Mouse (Mus musculus): ENCODE results near the gene Six3. TPM values are rescaled to one million over a fixed set of nuclear protein-coding genes. Genes with fewer than 3 reads are reported as not detected.

Six3 gene
- polyA plus RNA-seq, 1 experiment from 2014 or later: not detected

GRCm38 (mm10) chr17:85609621-85610392, 3.6 kb upstream of the Six3 start:
- no peak overlapping the region for H3K9ac ChIP-seq (ENCODE audit: low read depth, low read length)
- H3K4me1 ChIP-seq (replicated peaks; ENCODE audit: control insufficient read depth, insufficient read depth, low read length): no peaks in the 10 kb centered on the region
- no peaks in the 10 kb centered on the region for H3K36me3 ChIP-seq (ENCODE audit: control insufficient read depth, insufficient read depth, low read length)
- DNase-seq (ENCODE audit: low spot score) (no peak), ATAC-seq (replicated peaks; ENCODE audit: low FRiP score) (no peak)
- H3K27ac ChIP-seq (ENCODE audit: low read depth, low read length): no peak overlapping the region
- H3K4me2 ChIP-seq: no peak overlapping the region
- H3K27me3 ChIP-seq (replicated peaks; ENCODE audit: control insufficient read depth, insufficient read depth, low read length): peaks cover 90% of the 10 kb centered on the region
- H3K4me3 ChIP-seq (ENCODE audit: low read depth, low read length): no peak overlapping the region
- WGBS: 4% methylated on average over 13 of the region's 13 CpGs
- H3K9me3 ChIP-seq (ENCODE audit: control insufficient read depth, low read length): no peaks in the 10 kb centered on the region

- no peak overlapping the region for H3K4me3 ChIP-seq (ENCODE audit: low read depth, low read length)
- H3K27me3 ChIP-seq (replicated peaks; ENCODE audit: control insufficient read depth, insufficient read depth, low read length): peaks cover 90% of the 10 kb centered on the region
- no peaks in the 10 kb centered on the region for H3K36me3 ChIP-seq (ENCODE audit: control insufficient read depth, insufficient read depth, low read length)
- H3K9me3 ChIP-seq (ENCODE audit: control insufficient read depth, low read length): no peaks in the 10 kb centered on the region
- no peaks in the 10 kb centered on the region for H3K4me1 ChIP-seq (replicated peaks; ENCODE audit: control insufficient read depth, insufficient read depth, low read length)
- DNase-seq (ENCODE audit: low spot score) (no peak), ATAC-seq (replicated peaks; ENCODE audit: low FRiP score) (no peak)
- H3K4me2 ChIP-seq: no peak overlapping the region
- no peak overlapping the region for H3K27ac ChIP-seq (ENCODE audit: low read depth, low read length)
- no peak overlapping the region for H3K9ac ChIP-seq (ENCODE audit: low read depth, low read length)
- 1% methylated on average over 11 of the region's 11 CpGs for WGBS
Measured at GRCm38 (mm10) chr17:85610393-85611115, 2.9 kb upstream of the Six3 start.

GRCm38 (mm10) chr17:85611521-85612515, 1.6 kb upstream of the Six3 start:
- Histone ChIP-seq H3K9ac (ENCODE audit: low read depth, low read length) (no peak overlapping the region), H3K9me3 (ENCODE audit: control insufficient read depth, low read length) (no peaks in the 10 kb centered on the region), H3K4me3 (ENCODE audit: low read depth, low read length) (no peak overlapping the region), H3K27me3 (replicated peaks; ENCODE audit: control insufficient read depth, insufficient read depth, low read length) (peaks cover 95% of the 10 kb centered on the region), H3K4me1 (replicated peaks; ENCODE audit: control insufficient read depth, insufficient read depth, low read length) (no peaks in the 10 kb centered on the region), H3K36me3 (ENCODE audit: control insufficient read depth, insufficient read depth, low read length) (no peaks in the 10 kb centered on the region), H3K27ac (ENCODE audit: low read depth, low read length) (no peak overlapping the region), H3K4me2 (no peak overlapping the region)
- 9% methylated on average over 19 of the region's 19 CpGs for WGBS
- ATAC-seq (replicated peaks; ENCODE audit: low FRiP score) (no peak), DNase-seq (ENCODE audit: low spot score) (no peak)

- Histone ChIP-seq H3K4me1 (replicated peaks; ENCODE audit: control insufficient read depth, insufficient read depth, low read length) (no peaks in the 10 kb centered on the region), H3K9me3 (ENCODE audit: control insufficient read depth, low read length) (no peaks in the 10 kb centered on the region), H3K27me3 (replicated peaks; ENCODE audit: control insufficient read depth, insufficient read depth, low read length) (peaks cover 100% of the 10 kb centered on the region), H3K4me2 (no peak overlapping the region), H3K4me3 (ENCODE audit: low read depth, low read length) (no peak overlapping the region), H3K36me3 (ENCODE audit: control insufficient read depth, insufficient read depth, low read length) (no peaks in the 10 kb centered on the region), H3K27ac (ENCODE audit: low read depth, low read length) (no peak overlapping the region), H3K9ac (ENCODE audit: low read depth, low read length) (no peak overlapping the region)
- DNase-seq (ENCODE audit: low spot score) (no peak), ATAC-seq (replicated peaks; ENCODE audit: low FRiP score) (no peak)
- WGBS: 2% methylated on average over 31 of the region's 31 CpGs
Measured at GRCm38 (mm10) chr17:85612526-85613265, 712 bp upstream of the Six3 start.

GRCm38 (mm10) chr17:85614011-85614721, 758 bp downstream of the Six3 start:
- H3K27ac ChIP-seq (ENCODE audit: low read depth, low read length): no peak overlapping the region
- no peak overlapping the region for H3K4me3 ChIP-seq (ENCODE audit: low read depth, low read length)
- 4% methylated on average over 30 of the region's 30 CpGs for WGBS
- no peak for ATAC-seq (replicated peaks; ENCODE audit: low FRiP score)
- no peaks in the 10 kb centered on the region for H3K36me3 ChIP-seq (ENCODE audit: control insufficient read depth, insufficient read depth, low read length)
- no peaks in the 10 kb centered on the region for H3K9me3 ChIP-seq (ENCODE audit: control insufficient read depth, low read length)
- H3K27me3 ChIP-seq (replicated peaks; ENCODE audit: control insufficient read depth, insufficient read depth, low read length): peaks cover 100% of the 10 kb centered on the region
- no peak overlapping the region for H3K4me2 ChIP-seq
- no peak overlapping the region for H3K9ac ChIP-seq (ENCODE audit: low read depth, low read length)
- no peaks in the 10 kb centered on the region for H3K4me1 ChIP-seq (replicated peaks; ENCODE audit: control insufficient read depth, insufficient read depth, low read length)
- no peak for DNase-seq (ENCODE audit: low spot score)

GRCm38 (mm10) chr17:85614722-85615331, 1.4 kb downstream of the Six3 start:
- Histone ChIP-seq H3K9me3 (ENCODE audit: control insufficient read depth, low read length) (no peaks in the 10 kb centered on the region), H3K4me2 (no peak overlapping the region), H3K9ac (ENCODE audit: low read depth, low read length) (no peak overlapping the region), H3K36me3 (ENCODE audit: control insufficient read depth, insufficient read depth, low read length) (no peaks in the 10 kb centered on the region), H3K27me3 (replicated peaks; ENCODE audit: control insufficient read depth, insufficient read depth, low read length) (peaks cover 100% of the 10 kb centered on the region), H3K4me3 (ENCODE audit: low read depth, low read length) (no peak overlapping the region), H3K27ac (ENCODE audit: low read depth, low read length) (no peak overlapping the region), H3K4me1 (replicated peaks; ENCODE audit: control insufficient read depth, insufficient read depth, low read length) (no peaks in the 10 kb centered on the region)
- WGBS: 2% methylated on average over 38 of the region's 38 CpGs
- ATAC-seq (replicated peaks; ENCODE audit: low FRiP score) (no peak), DNase-seq (ENCODE audit: low spot score) (no peak)

- ATAC-seq (replicated peaks; ENCODE audit: low FRiP score) (no peak), DNase-seq (ENCODE audit: low spot score) (no peak)
- Histone ChIP-seq H3K27ac (ENCODE audit: low read depth, low read length) (no peak overlapping the region), H3K4me1 (replicated peaks; ENCODE audit: control insufficient read depth, insufficient read depth, low read length) (no peaks in the 10 kb centered on the region), H3K9ac (ENCODE audit: low read depth, low read length) (no peak overlapping the region), H3K9me3 (ENCODE audit: control insufficient read depth, low read length) (no peaks in the 10 kb centered on the region), H3K27me3 (replicated peaks; ENCODE audit: control insufficient read depth, insufficient read depth, low read length) (peaks cover 100% of the 10 kb centered on the region), H3K4me3 (ENCODE audit: low read depth, low read length) (no peak overlapping the region), H3K36me3 (ENCODE audit: control insufficient read depth, insufficient read depth, low read length) (no peaks in the 10 kb centered on the region), H3K4me2 (no peak overlapping the region)
- WGBS: under 1% methylated on average over 4 of the region's 4 CpGs
Measured at GRCm38 (mm10) chr17:85615586-85615985, 2.2 kb downstream of the Six3 start.

Data from liver, embryonic 11.5 days (tissue).